ENCODE assay signal across 7 mouse cellular contexts in the genomic region with DNA sequence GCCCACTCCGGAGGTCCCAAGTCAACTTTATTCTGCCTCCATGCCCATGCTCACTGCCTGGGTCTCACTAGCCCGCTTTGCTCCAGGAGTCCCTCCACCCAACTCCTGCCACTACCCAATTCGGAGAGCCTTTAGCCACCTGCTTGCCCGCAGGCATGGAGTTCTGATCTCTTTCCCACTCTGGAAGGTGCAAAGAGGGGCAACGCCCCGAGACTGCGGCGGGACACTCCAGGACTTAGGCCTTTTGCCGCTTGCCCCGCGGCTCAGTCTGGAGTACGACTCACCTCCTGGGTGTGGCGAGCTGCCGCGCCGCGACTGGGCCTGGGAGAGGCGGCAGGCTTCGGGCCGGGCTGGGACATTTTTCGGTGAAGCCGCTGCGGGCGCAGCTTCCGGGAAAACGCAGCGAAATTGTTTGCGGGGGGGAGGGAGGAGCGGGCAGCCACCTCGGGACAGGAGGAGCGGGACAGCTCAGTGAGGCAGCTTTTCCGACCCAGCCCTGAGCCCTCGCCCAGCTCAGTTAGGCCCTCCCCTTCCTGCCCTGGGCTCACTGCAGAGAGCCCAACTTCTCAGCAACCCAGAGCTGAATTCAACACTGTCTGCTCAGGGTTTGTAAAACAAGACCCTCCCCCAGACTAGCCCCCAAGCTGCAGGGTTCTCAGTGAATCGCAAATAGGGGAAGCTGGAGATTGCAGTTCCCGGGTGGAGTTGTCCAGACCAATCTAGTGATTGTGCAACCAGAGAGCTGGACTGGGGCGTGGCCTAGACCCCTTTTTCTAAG. TPM values are rescaled to one million over a fixed set of nuclear protein-coding genes. Genes with fewer than 3 reads are reported as not detected.
DNase-seq lines count a peak whose midpoint lies in the region; ATAC-seq and TF ChIP-seq lines count a peak whose summit lies in the region.

A gene (minus strand): TSS at position 659 of the 778 bp plus-strand sequence.

- H3K9ac ChIP-seq in forebrain, embryonic 15.5 days (replicated peaks) = peak within 1 kb of the TSS; percentile 50
- H3K9ac ChIP-seq in limb, embryonic 14.5 days (ENCODE audit: low read depth, low read length, severe bottlenecking) = peak within 1 kb of the TSS; percentile 72
- peak within 1 kb of the TSS; percentile 48 for H3K9ac ChIP-seq in midbrain, embryonic 15.5 days

- TF ChIP-seq POLR2A in limb, embryonic 14.5 days (IDR thresholded peaks at IDR 0.05; ENCODE audit: borderline replicate concordance, extremely low read depth, insufficient read depth, insufficient read length) = peak; percentile 67; the same call in 1 of the 2 replicates

- no peak for DNase-seq in Patski (ENCODE audit: low read depth, low spot score)
- peak; percentile 41 for DNase-seq in c-Kit-positive CD71-positive TER-119-negative erythroid progenitor cells, embryonic 14.5 days (ENCODE audit: low read depth)
- peak; percentile 73 for DNase-seq in hindbrain, embryonic 10.5 days (ENCODE audit: low spot score)
- peak; percentile 57 for DNase-seq in limb, embryonic 14.5 days (ENCODE audit: low spot score)
- peak; percentile 64 to 72 for DNase-seq in spleen, postnatal 36 days (ENCODE audit: low spot score in 2 of 2)

- peak within 1 kb of the TSS; percentile 56 for H3K4me3 ChIP-seq in forebrain, embryonic 15.5 days
- H3K4me3 ChIP-seq in hindbrain, embryonic 10.5 days = peak within 1 kb of the TSS; percentile 67
- peak within 1 kb of the TSS; percentile 68 for H3K4me3 ChIP-seq in limb, embryonic 14.5 days (replicated peaks; ENCODE audit: low read length)
- H3K4me3 ChIP-seq in midbrain, embryonic 15.5 days = peak within 1 kb of the TSS; percentile 59

- peaks cover 5% of the 10 kb centered on the region for H3K27me3 ChIP-seq in Patski
- no peaks in the 10 kb centered on the region for H3K27me3 ChIP-seq in forebrain, embryonic 15.5 days
- no peaks in the 10 kb centered on the region; the same call in 1 of the 2 replicates for H3K27me3 ChIP-seq in hindbrain, embryonic 10.5 days (ENCODE audit: insufficient read depth, poor library complexity, severe bottlenecking)
- no peaks in the 10 kb centered on the region for H3K27me3 ChIP-seq in limb, embryonic 14.5 days (ENCODE audit: control insufficient read depth, insufficient read depth, low read length)
- H3K27me3 ChIP-seq in midbrain, embryonic 15.5 days (replicated peaks) = peaks cover 6% of the 10 kb centered on the region

- WGBS in forebrain, embryonic 15.5 days = 2% methylated on average over 36 of the region's 36 CpGs
- WGBS in hindbrain, embryonic 10.5 days = 2% methylated on average over 36 of the region's 36 CpGs
- 1% methylated on average over 30 of the region's 36 CpGs for WGBS in limb, embryonic 14.5 days
- WGBS in midbrain, embryonic 15.5 days = 1% methylated on average over 36 of the region's 36 CpGs

- H3K4me2 ChIP-seq in forebrain, embryonic 15.5 days (replicated peaks) = peak within 1 kb of the TSS; percentile 95
- H3K4me2 ChIP-seq in limb, embryonic 14.5 days (replicated peaks; ENCODE audit: low read depth, low read length, severe bottlenecking) = peak within 1 kb of the TSS; percentile 87
- peak within 1 kb of the TSS; percentile 98 for H3K4me2 ChIP-seq in midbrain, embryonic 15.5 days

- peak; percentile 88 for ATAC-seq in Patski
- peak; percentile 87 for ATAC-seq in forebrain, embryonic 15.5 days (replicated peaks)
- ATAC-seq in limb, embryonic 14.5 days (ENCODE audit: low FRiP score, low read depth) = peak; percentile 88
- ATAC-seq in midbrain, embryonic 15.5 days (replicated peaks) = peak; percentile 95

- H3K36me3 ChIP-seq in forebrain, embryonic 15.5 days = no peaks in the 10 kb centered on the region
- no peaks in the 10 kb centered on the region for H3K36me3 ChIP-seq in hindbrain, embryonic 10.5 days
- H3K36me3 ChIP-seq in limb, embryonic 14.5 days (ENCODE audit: control insufficient read depth, insufficient read depth, low read length) = no peaks in the 10 kb centered on the region
- H3K36me3 ChIP-seq in midbrain, embryonic 15.5 days (replicated peaks) = no peaks in the 10 kb centered on the region

- peaks cover 13% of the 10 kb centered on the region for H3K4me1 ChIP-seq in forebrain, embryonic 15.5 days
- peaks cover 15% of the 10 kb centered on the region for H3K4me1 ChIP-seq in hindbrain, embryonic 10.5 days (replicated peaks)
- peaks cover 3% of the 10 kb centered on the region; the same call in 1 of the 2 replicates for H3K4me1 ChIP-seq in limb, embryonic 14.5 days (ENCODE audit: control insufficient read depth, insufficient read depth, low read length)
- peaks cover 11% of the 10 kb centered on the region for H3K4me1 ChIP-seq in midbrain, embryonic 15.5 days

- no peak within 1 kb of the TSS for H3K27ac ChIP-seq in forebrain, embryonic 15.5 days (replicated peaks)
- peak within 1 kb of the TSS; percentile 88 for H3K27ac ChIP-seq in hindbrain, embryonic 10.5 days
- peak within 1 kb of the TSS; percentile 58 for H3K27ac ChIP-seq in limb, embryonic 14.5 days (replicated peaks; ENCODE audit: low read depth, low read length)
- H3K27ac ChIP-seq in midbrain, embryonic 15.5 days = no peak within 1 kb of the TSS

- no peak for TF ChIP-seq CTCF in Patski (IDR thresholded peaks at IDR 0.05)

- POLR2A ChIA-PET in Patski (lab: Charles Lee) = no interaction called here

- in situ Hi-C loops in Patski (cut with MboI; ENCODE audit: low pct_unique_long_range_greater_than_20kb) = no loop called here

- no peaks in the 10 kb centered on the region for H3K9me3 ChIP-seq in forebrain, embryonic 15.5 days
- no peaks in the 10 kb centered on the region for H3K9me3 ChIP-seq in hindbrain, embryonic 10.5 days
- no peaks in the 10 kb centered on the region for H3K9me3 ChIP-seq in limb, embryonic 14.5 days (ENCODE audit: control insufficient read depth, low read length)
- H3K9me3 ChIP-seq in midbrain, embryonic 15.5 days = no peaks in the 10 kb centered on the region

- CTCF ChIA-PET in Patski (lab: Charles Lee) = no interaction called here

RNA-seq across cellular contexts. Expression of the gene that starts here (rescaled TPM):
- 86.5 TPM for polyA plus RNA-seq in Patski (2021)
- polyA plus RNA-seq in forebrain, embryonic 15.5 days (2015; fragmentation: Nextera tagmentation; extraction: Ambion mirVana) = 5.7 and 6.0 TPM in 2 replicates
- 14.4 and 17.6 TPM in 2 replicates for polyA plus RNA-seq in hindbrain, embryonic 10.5 days (2016; fragmentation: Nextera tagmentation; extraction: Ambion mirVana)
- polyA plus RNA-seq in limb, embryonic 14.5 days (2012; rRNA removed) = 16.4 and 26.9 TPM in 2 replicates
- 46.9 and 47.3 TPM in 2 replicates for polyA plus RNA-seq in limb, embryonic 14.5 days (2014; fragmentation: Nextera tagmentation; extraction: Ambion mirVana)
- polyA plus RNA-seq in midbrain, embryonic 15.5 days (2015; fragmentation: Nextera tagmentation; extraction: Ambion mirVana) = 7.1 and 7.4 TPM in 2 replicates

Comparison
In these comparisons a context has a peak if more than half of its experiments do, and no peak if none do; other contexts are left out.
1. H3K27ac ChIP-seq: peak in hindbrain, embryonic 10.5 days (single experiment) and limb, embryonic 14.5 days (single experiment); none in forebrain, embryonic 15.5 days (single experiment) and midbrain, embryonic 15.5 days (single experiment).
2. Peak in every context shown above with its lines, with median percentiles within 50 percentile points of each other: ATAC-seq, H3K4me2 ChIP-seq, H3K4me3 ChIP-seq and H3K9ac ChIP-seq.